Mouse (Mus musculus) frontal cortex, adult 2 months (tissue): ENCODE measurements at regions not wholly inside any gene's neighbourhood (a gene's known extent, or its start where the extent isn't known, plus 50 kb on each side); places are given as distances from the start of the nearest gene placed in this dataset.
"Not testable (repeated sequence)": the region's sequence is repeated elsewhere in the genome, so short reads cannot be mapped to it uniquely, and the experiment has no call there.

ENCODE experiments used
- DNase-seq, 2 experiments: peaks; one replicate each; pipeline ENCODE4 v3.0.0; 2022; ENCODE audit warnings: low spot score in 1 of 2; ENCODE audit errors: extremely low spot score in 1 of 2

DNA sequence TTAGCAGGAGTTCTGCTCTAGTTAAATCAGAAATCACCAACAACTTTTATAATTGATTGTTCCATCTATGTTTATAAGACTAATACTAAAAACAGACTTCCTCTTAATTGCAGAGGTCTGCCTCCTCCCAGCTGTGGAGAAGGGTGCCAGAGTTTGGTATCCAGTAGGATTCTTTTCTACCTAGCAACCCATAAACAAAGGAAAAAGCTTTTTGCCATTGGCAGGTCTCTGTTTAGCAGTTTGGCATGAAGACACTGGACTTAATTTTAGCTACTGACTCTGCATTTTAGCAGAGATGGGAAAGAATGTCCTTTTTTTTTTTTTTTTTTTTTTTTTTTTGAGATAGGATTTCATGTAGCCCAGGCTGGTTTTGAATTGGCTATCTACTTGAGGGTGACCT is 1628.4 kb downstream of the A830018L16Rik start:
- DNase-seq: no peak

DNA sequence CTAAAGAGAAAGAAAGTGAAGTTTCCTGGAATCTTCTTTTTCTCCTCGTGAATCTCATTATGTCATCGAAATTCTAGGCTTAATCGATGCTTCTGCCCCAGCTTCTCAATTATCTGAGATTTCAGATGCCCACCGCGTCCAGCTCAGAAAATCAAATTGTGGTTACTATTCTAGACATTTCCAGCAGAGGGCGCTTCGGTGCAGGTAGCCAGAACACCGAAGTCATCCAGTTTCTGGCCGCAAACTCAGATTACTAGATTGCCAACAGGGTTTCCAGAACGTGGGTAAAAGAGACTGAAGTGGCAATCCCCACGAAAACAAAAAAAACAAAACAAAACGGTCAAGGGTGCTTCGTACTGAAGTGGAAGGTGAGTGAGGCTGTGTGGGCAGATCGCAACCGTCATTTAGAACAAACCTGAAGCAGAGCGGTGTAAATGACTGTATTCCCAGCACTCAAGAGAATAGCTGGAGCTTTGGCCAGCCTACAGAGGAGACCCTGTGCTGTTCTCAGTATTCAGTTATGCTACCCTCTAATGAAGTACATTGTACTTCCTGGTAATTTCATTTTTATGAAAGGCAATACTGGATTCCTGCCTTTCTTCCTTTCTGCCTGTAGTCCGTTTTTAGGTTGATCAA is 1636.4 kb downstream of the A830018L16Rik start:
- DNase-seq: peak in 1 of 2 experiments; percentile 67

DNA sequence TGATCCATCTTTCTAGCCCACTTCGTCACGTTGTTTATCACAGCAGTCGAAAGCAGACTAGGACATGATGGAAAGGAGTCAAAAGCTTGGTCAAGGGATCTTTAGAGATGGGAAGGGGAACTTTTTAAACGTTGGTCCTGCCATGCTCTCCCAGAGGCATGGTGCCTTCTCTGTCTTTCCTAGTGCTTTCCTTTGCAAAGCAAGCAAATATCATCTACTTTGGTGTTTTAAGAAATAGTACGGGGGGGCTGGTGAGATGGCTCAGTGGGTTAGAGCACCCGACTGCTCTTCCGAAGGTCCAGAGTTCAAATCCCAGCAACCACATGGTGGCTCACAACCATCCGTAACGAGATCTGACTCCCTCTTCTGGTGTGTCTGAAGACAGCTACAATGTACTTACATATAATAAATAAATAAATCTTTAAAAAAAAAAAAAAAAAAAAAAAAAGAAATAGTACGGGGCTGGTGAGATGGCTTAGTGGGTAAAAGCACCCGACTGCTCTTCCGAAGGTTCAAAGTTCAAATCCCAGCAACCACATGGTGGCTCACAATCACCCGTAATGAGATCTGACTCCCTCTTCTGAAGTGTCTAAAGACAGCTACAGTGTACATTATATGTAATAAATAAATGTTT is 1637.6 kb downstream of the A830018L16Rik start:
- not testable (repeated sequence) for DNase-seq

DNA sequence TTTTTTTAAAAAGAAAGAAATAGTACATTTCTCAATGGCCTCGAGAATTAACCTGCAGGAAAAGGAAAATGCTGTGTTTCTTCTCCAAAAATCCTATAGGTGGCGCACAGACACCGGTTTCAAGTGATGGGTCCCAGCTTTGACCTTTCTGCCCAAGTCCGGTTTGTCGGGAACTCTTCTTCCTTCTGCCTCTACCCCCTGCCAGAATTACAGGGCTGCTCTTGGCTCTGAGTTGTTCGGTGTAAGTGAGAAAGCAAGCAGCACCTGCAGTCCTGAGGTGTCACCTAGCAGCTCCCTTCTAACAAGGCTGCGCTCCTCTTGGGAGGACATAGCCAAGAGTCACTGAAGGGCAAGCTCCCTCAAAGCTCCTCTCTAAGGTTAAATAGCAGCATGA is 1638.2 kb downstream of the A830018L16Rik start:
- peak in 1 of 2 experiments; percentile 43 for DNase-seq

DNA sequence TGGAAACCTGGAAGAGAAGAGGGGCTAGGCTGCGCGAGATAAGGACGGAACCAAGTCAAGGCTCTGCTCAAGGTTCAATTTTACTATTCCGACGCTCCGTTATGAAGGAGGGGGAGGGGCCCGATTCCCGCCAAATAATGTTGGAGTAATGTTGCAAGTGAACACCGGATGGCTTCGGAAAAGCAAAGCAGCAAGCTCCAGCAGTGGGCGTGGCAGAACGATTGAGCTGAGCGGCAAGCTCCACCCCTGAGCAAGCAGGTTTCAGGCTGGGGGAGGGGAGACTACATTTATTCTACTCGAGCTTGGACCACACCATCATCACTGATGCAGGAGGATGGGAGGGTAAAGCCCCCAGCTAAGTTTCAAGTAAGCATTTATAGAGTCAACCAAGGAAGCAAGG is 1643.8 kb downstream of the A830018L16Rik start:
- no peak for DNase-seq

DNA sequence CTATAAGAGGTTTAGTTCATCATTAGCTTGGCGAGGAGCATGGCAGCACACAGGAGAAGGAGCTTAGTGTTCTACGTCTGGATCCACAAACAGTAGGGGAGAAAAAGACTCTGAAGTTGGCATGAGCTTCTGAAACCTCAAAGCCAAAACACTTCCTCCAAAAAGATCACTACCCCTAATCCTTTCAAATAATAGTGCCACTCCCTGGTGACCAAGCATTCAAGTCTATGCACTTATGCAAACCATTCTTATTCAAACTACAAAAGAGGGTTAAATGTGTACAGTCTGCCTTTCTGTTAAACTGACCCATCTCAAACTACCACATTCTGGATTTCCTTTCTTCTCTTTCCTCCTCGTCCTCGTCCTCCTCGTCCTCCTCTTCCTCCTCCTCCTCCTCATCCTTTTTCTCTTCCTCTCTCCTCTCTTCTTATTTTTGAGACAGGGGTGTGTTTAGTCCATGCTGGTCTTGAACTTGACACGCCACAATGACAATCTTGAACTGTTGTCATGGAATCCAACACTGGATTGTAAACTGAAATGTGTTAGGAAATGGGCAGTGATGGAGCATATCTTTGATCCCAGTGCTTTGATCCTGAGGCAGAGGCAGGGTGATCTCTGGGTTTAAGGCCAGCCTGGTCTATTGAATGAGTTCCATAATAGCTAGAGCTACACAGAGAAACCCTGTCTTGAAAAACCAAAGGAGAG is 1645.9 kb downstream of the A830018L16Rik start:
- DNase-seq: no peak
